Mouse (Mus musculus) stomach, embryonic 16.5 days (tissue): ENCODE measurements around the gene Jmjd6. TPM values are rescaled to one million over a fixed set of nuclear protein-coding genes. Genes with fewer than 3 reads are reported as not detected.

Experiments
- ATAC-seq: fragments of 200-750 bp; cut with Nextera tagmentation; 2 replicates; pipeline ENCODE4 v1.8.0; 2017; ENCODE audit warnings: moderate number of reproducible peaks, moderate TSS enrichment; ENCODE audit not compliant: insufficient read depth, low FRiP score
- H3K27ac ChIP-seq: fragments of 300-500 bp; sonication (generic); 2 replicates; pipeline ENCODE4 v1.5.1; 2014; ENCODE audit warnings: low read length
- H3K27me3 ChIP-seq: fragments of 300-500 bp; sonication (generic); 2 replicates; pipeline ENCODE4 v1.6.1; 2014; ENCODE audit warnings: low read length, control low read depth, mixed read lengths; ENCODE audit not compliant: control insufficient read depth, insufficient read depth
- H3K36me3 ChIP-seq: fragments of 300-500 bp; sonication (generic); 2 replicates; pipeline ENCODE4 v1.6.1; 2014; ENCODE audit warnings: low read length; ENCODE audit not compliant: control insufficient read depth, insufficient read depth
- H3K4me1 ChIP-seq: fragments of 300-500 bp; sonication (generic); 2 replicates; pipeline ENCODE4 v1.6.1; 2014; ENCODE audit warnings: low read length, control low read depth, mixed read lengths; ENCODE audit not compliant: control insufficient read depth, insufficient read depth
- H3K4me2 ChIP-seq: fragments of 300-500 bp; sonication (generic); 2 replicates; pipeline ENCODE4 v1.6.1; 2014; ENCODE audit warnings: low read depth, low read length, mixed read lengths
- H3K4me3 ChIP-seq: fragments of 300-500 bp; sonication (generic); replicated peaks from 2 replicates; pipeline ENCODE4 v1.5.1; 2014; ENCODE audit warnings: mild to moderate bottlenecking, low read length
- H3K9ac ChIP-seq: fragments of 300-500 bp; sonication (generic); 2 replicates; pipeline ENCODE4 v1.6.1; 2014; ENCODE audit warnings: low read length
- H3K9me3 ChIP-seq: fragments of 300-500 bp; sonication (generic); replicated peaks from 2 replicates; pipeline ENCODE4 v1.6.1; 2016; ENCODE audit warnings: low read length, control low read depth; ENCODE audit not compliant: control insufficient read depth
- WGBS: fragments of 180-500 bp; shearing (Covaris S2); extraction: QIAGEN DNeasy Blood & Tissue Kit; methylation state at CpG from one replicate; pipeline ENCODE4 v1.1.7; 2014; 5-methylcytosine and 5-hydroxymethylcytosine counted together
- polyA plus RNA-seq: library from polyadenylated mRNA; unstranded; fragments of >200 nt; fragmentation: Nextera tagmentation; extraction: Ambion mirVana; gene quantifications from 2 replicates; pipeline ENCODE4 v1.2.1, GENCODE M21; 2015

The Jmjd6 gene
- polyA plus RNA-seq, 1 experiment from 2014 or later, result 68.8 TPM

DNA sequence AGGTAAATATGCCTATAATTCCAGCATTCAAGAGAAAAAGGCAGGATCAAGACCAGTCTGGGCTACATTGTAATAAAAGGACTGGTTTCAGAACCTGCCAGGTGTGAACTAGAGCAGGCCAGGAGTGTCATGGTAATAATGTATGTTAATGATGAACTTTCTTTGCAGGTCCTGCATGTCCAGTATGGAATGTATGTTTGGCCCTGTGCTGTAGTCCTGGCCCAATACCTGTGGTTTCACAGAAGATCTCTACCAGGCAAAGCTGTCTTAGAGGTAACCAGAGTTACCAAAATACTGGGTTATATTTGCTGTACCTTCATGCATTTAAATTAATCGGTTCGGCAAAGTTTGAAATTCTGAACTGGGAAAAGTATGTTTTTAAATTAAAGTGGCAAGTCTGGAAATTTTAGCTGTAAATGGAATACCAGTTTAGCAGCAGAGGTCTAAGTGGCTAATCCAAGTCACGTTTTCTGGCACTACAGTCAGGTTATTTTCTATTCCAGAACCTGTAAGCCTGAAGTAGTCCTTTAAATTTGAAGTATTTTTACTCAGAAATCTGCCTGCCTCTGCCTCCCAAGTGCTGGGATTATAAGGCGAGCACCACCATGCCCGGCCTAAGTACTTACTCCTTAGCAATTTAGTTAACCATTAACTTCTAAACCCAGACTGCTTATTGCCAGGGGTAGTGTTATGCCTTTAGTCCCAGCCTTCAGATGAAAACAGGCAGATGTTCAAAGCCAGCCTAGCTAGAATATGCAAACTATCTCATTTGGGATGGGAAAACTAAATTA is 5.0 kb upstream of the Jmjd6 start:
- H3K27ac ChIP-seq, result no peak overlapping the region

DNA sequence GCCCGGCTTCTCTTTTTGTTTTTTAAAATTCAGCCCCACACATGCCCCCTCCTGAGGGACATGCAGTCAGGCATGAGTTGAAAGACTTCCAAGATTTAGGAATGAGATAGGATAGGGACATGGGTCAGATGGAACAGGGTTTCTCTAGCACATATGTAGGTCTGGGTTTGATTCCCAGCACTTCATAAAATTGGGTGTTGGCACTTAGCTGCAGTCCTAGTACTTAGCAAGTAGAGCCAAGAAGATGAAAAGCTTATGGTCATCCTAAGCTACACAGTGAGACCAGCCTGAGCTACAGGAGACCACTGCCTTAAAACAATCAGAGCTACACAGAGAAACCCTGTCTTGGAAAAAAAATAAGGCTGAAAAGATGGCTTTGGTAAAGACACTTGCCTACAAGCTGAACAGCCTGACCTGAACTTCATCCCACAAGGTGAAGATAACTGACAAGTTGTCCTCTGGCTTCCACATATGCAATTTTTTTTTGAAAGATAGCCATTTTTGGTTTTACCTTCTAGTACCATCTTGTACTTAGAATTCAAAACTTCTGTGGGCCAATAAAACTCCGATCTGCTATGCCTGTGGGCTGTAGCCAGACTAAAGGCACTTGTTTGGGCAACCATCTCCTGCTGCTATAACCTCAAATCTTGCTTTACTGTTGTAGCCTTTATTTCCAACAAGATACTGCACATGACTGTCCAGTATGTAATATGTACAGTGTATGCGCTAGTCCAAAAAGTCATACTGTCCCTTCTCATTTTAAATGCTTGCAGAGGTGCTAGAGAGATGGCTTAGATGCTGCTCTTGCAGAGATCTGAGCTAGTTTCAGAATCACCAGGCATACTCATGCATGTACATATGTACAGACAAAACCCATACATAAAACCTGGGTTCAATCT is 4.2 kb upstream of the Jmjd6 start:
- Histone ChIP-seq H3K27ac (no peak overlapping the region; the same call in 1 of the 2 replicates), H3K4me2 (no peak overlapping the region), H3K36me3 (peaks cover 5% of the 10 kb centered on the region; the same call in 1 of the 2 replicates), H3K27me3 (no peaks in the 10 kb centered on the region), H3K4me1 (peaks cover 16% of the 10 kb centered on the region), H3K4me3 (no peak overlapping the region), H3K9me3 (no peaks in the 10 kb centered on the region), H3K9ac (no peak overlapping the region)
- ATAC-seq, result no peak
- 95% methylated on average over 3 of the region's 3 CpGs for WGBS

More for the DNA sequence above, 5.0 kb upstream of the Jmjd6 start:
- H3K4me2 ChIP-seq, result no peak overlapping the region
- H3K4me3 ChIP-seq, result no peak overlapping the region
- no peaks in the 10 kb centered on the region for H3K27me3 ChIP-seq
- 67% methylated on average over 5 of the region's 5 CpGs for WGBS
- ATAC-seq, result no peak
- peaks cover 5% of the 10 kb centered on the region; the same call in 1 of the 2 replicates for H3K36me3 ChIP-seq
- H3K4me1 ChIP-seq, result peaks cover 16% of the 10 kb centered on the region
- H3K9ac ChIP-seq, result no peak overlapping the region
- no peaks in the 10 kb centered on the region for H3K9me3 ChIP-seq

DNA sequence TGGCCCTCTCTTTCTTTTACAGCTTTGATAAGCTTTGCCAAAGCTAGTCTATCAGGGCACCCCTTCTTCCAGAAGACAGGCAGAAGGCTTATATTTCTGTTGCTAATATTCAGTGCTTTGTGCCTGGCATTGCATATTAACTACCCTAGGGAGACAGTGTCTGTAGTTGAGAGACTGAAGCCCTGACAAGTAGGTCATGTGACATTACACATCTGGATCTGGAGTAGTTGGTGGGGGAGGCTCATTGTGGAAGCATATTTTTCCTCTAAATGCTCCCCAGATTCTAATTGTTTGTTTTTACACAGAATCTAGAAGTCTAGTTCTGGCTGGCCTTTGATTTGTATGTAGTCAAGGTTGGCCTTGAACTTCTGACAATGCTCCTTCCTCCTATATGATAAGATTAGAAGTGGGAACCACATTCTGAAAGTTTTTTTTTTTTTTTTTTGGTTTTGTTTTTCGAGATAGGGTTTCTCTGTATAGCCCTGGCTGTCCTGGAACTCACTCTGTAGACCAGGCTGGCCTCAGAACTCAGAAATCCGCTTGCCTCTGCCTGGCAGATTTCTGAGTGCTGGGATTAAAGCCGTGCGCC is 3.4 kb upstream of the Jmjd6 start:
- WGBS, result 73% methylated on average over 4 of the region's 4 CpGs
- Histone ChIP-seq H3K9me3 (no peaks in the 10 kb centered on the region), H3K27me3 (no peaks in the 10 kb centered on the region), H3K36me3 (peaks cover 5% of the 10 kb centered on the region; the same call in 1 of the 2 replicates), H3K4me3 (no peak overlapping the region), H3K27ac (0 out of 2 replicates have a peak overlapping the region, but pooled peaks have one; percentile 18), H3K4me2 (no peak overlapping the region), H3K4me1 (peaks cover 20% of the 10 kb centered on the region), H3K9ac (no peak overlapping the region)
- no peak for ATAC-seq

DNA sequence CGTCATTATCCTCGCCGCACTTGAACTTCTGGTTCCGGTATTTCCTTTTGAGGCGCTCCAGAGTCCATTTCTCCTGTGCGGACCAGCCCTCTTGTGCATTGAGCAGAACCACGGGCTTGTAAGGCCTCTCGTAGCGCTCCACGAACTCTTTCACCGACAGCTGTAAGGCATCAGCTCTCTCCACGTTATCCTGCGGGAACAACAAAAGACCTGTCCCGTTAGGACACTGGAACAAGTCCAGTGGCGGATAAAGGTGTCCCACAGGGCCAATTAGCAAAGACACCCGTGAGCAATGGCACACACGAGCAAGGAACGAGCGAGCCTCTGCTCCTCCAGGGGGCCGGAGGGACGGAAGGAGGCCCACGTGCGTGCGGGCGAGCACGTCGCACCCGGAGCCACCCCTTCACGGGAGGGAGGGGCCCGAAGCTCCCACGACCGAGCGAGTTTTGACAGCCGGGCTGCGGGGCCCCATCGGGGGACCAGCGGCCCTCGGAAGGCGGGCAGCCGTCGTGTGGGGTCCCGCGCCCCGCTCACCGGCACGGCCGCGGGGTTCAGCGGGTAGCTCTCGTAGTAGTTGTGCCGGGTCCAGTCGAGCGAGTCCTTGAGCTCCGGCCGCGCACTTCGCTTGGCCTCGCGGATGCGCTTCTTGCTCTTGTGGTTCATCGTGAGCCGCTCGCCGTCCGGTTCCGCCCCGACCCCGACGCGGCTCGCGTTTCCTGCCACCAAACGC is 553 bp downstream of the Jmjd6 start:
- H3K4me3 ChIP-seq, result peak overlapping the region; percentile 91
- peak overlapping the region; percentile 92 for H3K4me2 ChIP-seq
- under 1% methylated on average over 73 of the region's 73 CpGs for WGBS
- peaks cover 23% of the 10 kb centered on the region for H3K36me3 ChIP-seq
- H3K27me3 ChIP-seq, result no peaks in the 10 kb centered on the region
- peaks cover 35% of the 10 kb centered on the region for H3K4me1 ChIP-seq
- H3K27ac ChIP-seq, result peak overlapping the region; percentile 100
- H3K9ac ChIP-seq, result peak overlapping the region; percentile 91
- peak; percentile 75 for ATAC-seq
- H3K9me3 ChIP-seq, result no peaks in the 10 kb centered on the region

DNA sequence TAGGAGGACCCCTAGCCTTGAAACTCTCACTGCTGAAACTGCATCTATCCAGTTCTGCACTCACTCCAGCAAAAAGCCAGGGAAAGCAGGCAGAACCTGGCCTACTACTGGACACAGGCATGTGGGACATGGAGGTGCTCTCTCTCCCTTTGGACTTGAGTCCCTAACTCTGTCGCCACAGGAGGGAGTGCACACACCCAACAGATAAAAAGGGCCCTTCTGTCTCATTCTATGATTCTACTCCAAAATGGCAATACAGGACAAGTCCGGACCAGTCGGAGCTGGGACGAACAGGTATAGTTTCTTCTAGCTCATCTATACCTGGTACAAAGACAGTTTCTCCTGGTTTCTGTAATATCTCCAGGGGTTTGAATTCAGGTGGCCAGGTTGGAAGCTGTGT is 2.5 kb downstream of the Jmjd6 start:
- no peak for ATAC-seq
- Histone ChIP-seq H3K4me1 (peaks cover 35% of the 10 kb centered on the region), H3K9ac (peak overlapping the region; percentile 91), H3K36me3 (peaks cover 39% of the 10 kb centered on the region), H3K27ac (no peak overlapping the region), H3K4me2 (peak overlapping the region; percentile 92), H3K27me3 (no peaks in the 10 kb centered on the region), H3K9me3 (no peaks in the 10 kb centered on the region), H3K4me3 (peak overlapping the region; percentile 91)
- 80% methylated on average over 4 of the region's 4 CpGs for WGBS

DNA sequence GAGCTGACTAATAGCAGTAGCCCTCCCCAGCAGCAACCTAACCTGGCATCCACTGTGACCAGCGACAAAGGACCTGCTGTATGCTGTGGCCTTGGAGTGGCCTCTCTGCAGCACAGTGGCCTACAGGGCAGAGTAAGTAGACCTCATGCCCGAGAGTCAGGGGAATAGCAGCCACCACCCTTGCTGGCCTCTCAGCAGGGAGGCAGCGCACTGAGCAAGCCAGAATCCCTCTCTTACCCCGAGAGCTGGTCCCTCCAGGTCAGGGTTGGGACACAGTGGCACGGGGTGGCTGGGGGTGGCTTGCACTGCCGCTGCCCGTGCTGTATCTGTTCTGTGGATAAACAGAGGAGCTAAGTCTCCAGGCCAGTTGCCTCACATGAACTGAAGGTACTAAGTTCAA is 3.6 kb downstream of the Jmjd6 start:
- Histone ChIP-seq H3K27me3 (no peaks in the 10 kb centered on the region), H3K9ac (peak overlapping the region; percentile 41; the same call in 1 of the 2 replicates), H3K36me3 (peaks cover 44% of the 10 kb centered on the region), H3K4me2 (no peak overlapping the region), H3K9me3 (no peaks in the 10 kb centered on the region), H3K4me3 (no peak overlapping the region), H3K4me1 (peaks cover 35% of the 10 kb centered on the region), H3K27ac (no peak overlapping the region)
- 73% methylated on average over 7 of the region's 7 CpGs for WGBS
- ATAC-seq, result no peak

DNA sequence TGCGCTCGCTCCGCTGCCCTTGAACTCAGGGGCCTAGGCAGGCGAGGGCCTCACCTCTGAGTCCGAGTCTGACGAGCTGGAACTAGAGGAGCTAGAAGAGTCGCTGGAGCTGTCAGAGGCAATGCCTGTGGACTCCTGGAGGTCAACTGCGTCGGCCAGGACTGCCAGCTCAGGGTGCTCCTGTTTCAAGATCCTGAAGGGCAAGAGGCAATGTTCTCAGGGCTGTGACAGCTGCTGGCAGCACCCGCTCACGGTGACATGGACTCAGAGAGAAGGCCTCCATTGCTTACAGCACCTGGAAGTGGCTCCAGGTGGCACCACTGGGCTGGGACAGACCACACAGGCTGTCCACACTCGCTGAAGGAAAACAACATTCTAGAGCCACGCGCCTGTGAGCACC is 4.3 kb downstream of the Jmjd6 start:
- Histone ChIP-seq H3K36me3 (peaks cover 46% of the 10 kb centered on the region), H3K9ac (no peak overlapping the region), H3K4me1 (peaks cover 29% of the 10 kb centered on the region), H3K9me3 (no peaks in the 10 kb centered on the region), H3K4me2 (no peak overlapping the region), H3K4me3 (no peak overlapping the region), H3K27ac (no peak overlapping the region), H3K27me3 (no peaks in the 10 kb centered on the region)
- ATAC-seq, result no peak
- WGBS, result 85% methylated on average over 14 of the region's 14 CpGs

DNA sequence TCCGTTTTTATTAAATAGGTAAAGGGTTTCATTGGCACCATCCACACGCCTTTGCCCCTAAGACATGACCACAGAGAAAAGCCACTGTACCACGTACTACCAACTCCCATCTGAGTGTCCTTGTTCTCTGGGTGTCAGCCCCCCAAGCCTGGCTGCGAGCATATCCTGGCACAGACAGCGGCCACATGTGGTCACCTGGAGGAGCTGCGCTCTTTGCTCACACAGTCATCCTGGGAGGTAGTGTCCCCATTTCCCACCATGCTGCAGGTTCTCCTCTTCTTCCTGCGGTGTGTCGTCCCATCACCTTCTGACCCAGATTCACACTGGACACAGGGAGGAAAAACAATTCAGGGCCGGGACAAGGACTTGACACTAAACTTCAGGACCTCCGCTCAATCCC is 5.8 kb downstream of the Jmjd6 start:
- no peak overlapping the region for H3K27ac ChIP-seq
- no peak overlapping the region for H3K4me3 ChIP-seq

More for the DNA sequence above, 5.8 kb downstream of the Jmjd6 start:
- no peaks in the 10 kb centered on the region for H3K9me3 ChIP-seq
- H3K27me3 ChIP-seq, result no peaks in the 10 kb centered on the region
- H3K4me2 ChIP-seq, result no peak overlapping the region
- H3K36me3 ChIP-seq, result peaks cover 47% of the 10 kb centered on the region
- no peak for ATAC-seq
- 94% methylated on average over 10 of the region's 10 CpGs for WGBS
- H3K4me1 ChIP-seq, result peaks cover 27% of the 10 kb centered on the region
- no peak overlapping the region for H3K9ac ChIP-seq
